Mouse (Mus musculus): ENCODE measurements around the gene Caprin1.

Gene Caprin1

GRCm38 (mm10) chr2:103728027-103728540, 69.4 kb downstream of the Caprin1 start:
- DNase-seq (ENCODE audit: low read depth, low spot score): no peak

DNA sequence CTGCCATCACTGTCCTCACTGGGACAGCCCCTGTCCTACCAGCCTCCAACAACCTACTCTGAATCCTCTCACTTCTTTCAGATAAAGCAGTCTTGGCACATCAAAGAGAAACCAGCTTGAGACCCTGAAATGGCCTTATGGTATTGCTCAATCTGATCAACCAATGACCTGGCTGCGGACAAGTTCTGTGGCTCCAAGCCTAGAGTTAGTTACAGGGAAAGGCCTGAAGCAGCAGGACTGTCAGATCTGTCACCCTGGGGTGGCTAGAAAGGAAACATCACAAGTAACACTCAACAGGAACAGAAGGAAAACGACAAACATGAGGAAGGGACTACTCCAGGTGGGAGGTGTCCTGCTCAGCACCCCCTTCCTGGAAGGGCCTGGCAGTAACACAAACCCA, 72.9 kb downstream of the Caprin1 start:
- DNase-seq (ENCODE audit: low read depth, low spot score): no peak

GRCm38 (mm10) chr2:103719292-103719646, 78.2 kb downstream of the Caprin1 start:
- no peak for DNase-seq (ENCODE audit: low read depth, low spot score)

DNA sequence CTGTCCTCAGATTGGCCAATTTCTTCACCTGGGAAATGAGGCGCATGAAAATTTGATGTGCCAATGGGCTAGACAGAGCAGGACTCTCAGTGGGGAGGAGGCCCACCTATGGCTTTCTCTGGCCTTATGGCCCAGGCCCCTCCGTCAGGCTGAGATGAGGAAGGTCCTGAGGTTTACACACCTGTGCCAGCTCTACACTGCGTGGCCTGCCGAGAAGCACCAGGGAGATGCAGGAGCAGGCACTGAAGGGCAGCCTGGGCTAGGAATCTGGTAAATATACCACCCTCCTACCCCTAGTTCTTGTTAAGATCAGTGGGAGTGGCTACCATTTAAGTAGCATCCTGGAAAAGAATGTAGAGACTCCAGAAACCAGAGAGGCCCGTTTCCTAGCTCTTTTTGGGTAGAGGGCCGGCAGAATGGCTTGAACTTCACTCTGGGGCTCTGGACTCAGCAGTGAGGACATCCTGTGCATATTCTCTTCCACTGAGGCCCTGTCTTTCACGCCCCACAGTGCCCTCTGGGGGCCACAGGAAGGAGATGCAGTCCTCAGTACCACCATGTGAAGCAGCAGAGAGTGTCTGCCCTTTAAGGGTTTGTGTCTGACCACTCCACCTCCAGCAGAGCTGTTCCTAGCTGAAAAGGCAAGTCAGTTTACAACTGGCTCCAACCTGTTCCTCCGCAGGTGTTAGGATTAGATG, 78.7 kb downstream of the Caprin1 start:
- peak; percentile 92 for DNase-seq (ENCODE audit: low read depth, low spot score)

GRCm38 (mm10) chr2:103714412-103714811, 83.0 kb downstream of the Caprin1 start:
- DNase-seq (ENCODE audit: low read depth, low spot score): no peak

- DNase-seq (ENCODE audit: low read depth, low spot score): no peak
Measured at GRCm38 (mm10) chr2:103713831-103714230, 83.6 kb downstream of the Caprin1 start.

Measured in 3T3-L1 (cell line).